Mouse (Mus musculus): ENCODE results near the gene Atp13a3. TPM values are rescaled to one million over a fixed set of nuclear protein-coding genes. Genes with fewer than 3 reads are reported as not detected.

Atp13a3 gene
- total and polyA plus RNA-seq, 2 experiments from 2014 or later, result 6.1 to 35.0 TPM

GRCm38 (mm10) chr16:30430512-30431088, 24.8 kb upstream of the Atp13a3 start:
- H3K27ac ChIP-seq (ENCODE audit: low read depth, low read length), result no peak overlapping the region
- H3K9me3 ChIP-seq (ENCODE audit: low read length), result no peaks in the 10 kb centered on the region
- no peaks in the 10 kb centered on the region for H3K36me3 ChIP-seq (ENCODE audit: insufficient read depth)
- H3K9ac ChIP-seq, result no peak overlapping the region
- H3K4me2 ChIP-seq (ENCODE audit: low read depth), result no peak overlapping the region
- no peak for DNase-seq
- 97% methylated on average over 2 of the region's 2 CpGs for WGBS
- H3K4me1 ChIP-seq (ENCODE audit: insufficient read depth), result no peaks in the 10 kb centered on the region
- no peak for TF ChIP-seq CTCF (IDR thresholded peaks at IDR 0.05; ENCODE audit: low read depth)
- no peak for ATAC-seq
- H3K27me3 ChIP-seq (ENCODE audit: insufficient read depth, low read length), result no peaks in the 10 kb centered on the region
- H3K4me3 ChIP-seq (ENCODE audit: low read depth, low read length), result no peak overlapping the region

- no peak for ATAC-seq
- Histone ChIP-seq H3K4me3 (ENCODE audit: low read depth, low read length) (no peak overlapping the region), H3K27me3 (ENCODE audit: insufficient read depth, low read length) (no peaks in the 10 kb centered on the region), H3K9ac (no peak overlapping the region), H3K4me2 (ENCODE audit: low read depth) (no peak overlapping the region), H3K4me1 (ENCODE audit: insufficient read depth) (no peaks in the 10 kb centered on the region), H3K9me3 (ENCODE audit: low read length) (no peaks in the 10 kb centered on the region), H3K27ac (ENCODE audit: low read depth, low read length) (no peak overlapping the region), H3K36me3 (ENCODE audit: insufficient read depth) (no peaks in the 10 kb centered on the region)
- no peak for DNase-seq
- 92% methylated on average over 4 of the region's 4 CpGs for WGBS
- no peak for TF ChIP-seq CTCF (IDR thresholded peaks at IDR 0.05; ENCODE audit: low read depth)
Measured at GRCm38 (mm10) chr16:30428753-30429260, 23.0 kb upstream of the Atp13a3 start.

DNA sequence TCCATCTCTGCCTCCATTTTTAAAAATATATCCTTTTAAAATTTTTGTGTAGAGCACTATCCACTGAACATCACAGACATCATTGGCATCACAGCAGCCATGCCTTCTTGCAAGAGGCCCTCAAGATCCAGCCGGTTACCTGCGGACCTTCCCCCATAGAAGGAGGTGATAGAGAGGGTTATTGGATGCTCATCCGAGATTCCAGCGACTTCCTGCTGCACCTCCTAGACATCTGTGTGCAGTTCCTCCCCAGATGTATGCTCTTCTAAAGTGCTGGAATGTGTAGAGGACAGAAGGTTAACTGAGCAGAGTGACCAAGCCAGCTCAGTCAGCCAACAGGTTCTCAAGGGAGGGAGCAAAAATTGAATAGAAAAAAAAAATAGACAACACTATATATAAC, 21.7 kb upstream of the Atp13a3 start:
- no peaks in the 10 kb centered on the region for H3K4me1 ChIP-seq (ENCODE audit: insufficient read depth)
- no peak for ATAC-seq
- H3K4me3 ChIP-seq (ENCODE audit: low read depth, low read length), result no peak overlapping the region
- WGBS, result 86% methylated on average over 4 of the region's 4 CpGs
- H3K9ac ChIP-seq, result no peak overlapping the region
- no peak for TF ChIP-seq CTCF (IDR thresholded peaks at IDR 0.05; ENCODE audit: low read depth)
- H3K27me3 ChIP-seq (ENCODE audit: insufficient read depth, low read length), result no peaks in the 10 kb centered on the region
- H3K27ac ChIP-seq (ENCODE audit: low read depth, low read length), result no peak overlapping the region
- no peak overlapping the region for H3K4me2 ChIP-seq (ENCODE audit: low read depth)
- no peaks in the 10 kb centered on the region for H3K9me3 ChIP-seq (ENCODE audit: low read length)
- H3K36me3 ChIP-seq (ENCODE audit: insufficient read depth), result no peaks in the 10 kb centered on the region
- no peak for DNase-seq

GRCm38 (mm10) chr16:30427003-30427402, 21.2 kb upstream of the Atp13a3 start:
- Histone ChIP-seq H3K4me1 (ENCODE audit: insufficient read depth) (no peaks in the 10 kb centered on the region), H3K27ac (ENCODE audit: low read depth, low read length) (no peak overlapping the region), H3K4me3 (ENCODE audit: low read depth, low read length) (no peak overlapping the region), H3K9me3 (ENCODE audit: low read length) (no peaks in the 10 kb centered on the region), H3K4me2 (ENCODE audit: low read depth) (no peak overlapping the region), H3K27me3 (ENCODE audit: insufficient read depth, low read length) (no peaks in the 10 kb centered on the region), H3K36me3 (ENCODE audit: insufficient read depth) (no peaks in the 10 kb centered on the region), H3K9ac (no peak overlapping the region)
- no peak for TF ChIP-seq CTCF (IDR thresholded peaks at IDR 0.05; ENCODE audit: low read depth)
- no peak for DNase-seq
- ATAC-seq, result no peak
- 78% methylated on average over 5 of the region's 5 CpGs for WGBS

DNA sequence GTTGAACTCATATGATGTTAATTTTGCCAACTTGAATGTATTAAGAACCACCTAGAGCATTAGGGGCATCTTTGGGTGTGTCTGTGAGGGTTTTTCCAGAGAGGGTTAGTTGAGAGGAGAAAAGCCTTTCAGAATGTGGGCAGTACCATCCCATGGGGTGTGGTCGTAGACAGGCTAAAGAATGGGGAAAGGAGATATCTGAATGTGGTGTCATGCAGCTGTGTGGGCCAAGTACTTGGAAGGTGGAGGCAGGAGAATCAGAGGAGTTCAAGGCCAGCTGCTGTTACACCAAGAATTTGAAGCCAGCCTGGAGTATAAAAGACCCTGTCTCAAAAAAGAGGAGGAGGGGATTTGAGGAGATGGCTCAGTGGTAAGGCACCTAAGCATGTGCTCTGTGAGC, 20.2 kb upstream of the Atp13a3 start:
- 80% methylated on average over 1 of the region's 1 CpGs for WGBS
- DNase-seq, result no peak

DNA sequence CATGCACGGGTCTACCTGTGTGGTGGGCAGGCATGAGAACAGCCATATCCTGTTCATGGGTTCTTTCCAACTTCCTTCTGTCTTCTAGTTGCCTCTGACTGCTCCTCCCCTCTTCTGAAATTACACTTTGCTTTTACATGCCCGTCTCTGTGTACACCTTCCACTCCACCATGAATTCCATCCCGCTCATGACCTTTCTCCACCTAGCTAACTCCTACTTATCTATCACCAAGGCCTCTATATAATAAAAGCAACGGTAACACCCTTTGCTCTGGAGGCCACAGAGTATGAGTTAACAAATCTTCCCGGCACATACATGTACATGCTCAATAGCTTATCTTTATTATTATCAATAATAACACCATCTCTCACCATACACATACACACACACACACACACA, 18.3 kb upstream of the Atp13a3 start:
- no peaks in the 10 kb centered on the region for H3K4me1 ChIP-seq (ENCODE audit: insufficient read depth)
- H3K4me3 ChIP-seq (ENCODE audit: low read depth, low read length), result no peak overlapping the region
- DNase-seq (no peak), ATAC-seq (no peak)
- no peak for TF ChIP-seq CTCF (IDR thresholded peaks at IDR 0.05; ENCODE audit: low read depth)
- no peaks in the 10 kb centered on the region for H3K27me3 ChIP-seq (ENCODE audit: insufficient read depth, low read length)
- no peak overlapping the region for H3K9ac ChIP-seq
- H3K27ac ChIP-seq (ENCODE audit: low read depth, low read length), result no peak overlapping the region
- no peaks in the 10 kb centered on the region for H3K9me3 ChIP-seq (ENCODE audit: low read length)
- H3K36me3 ChIP-seq (ENCODE audit: insufficient read depth), result no peaks in the 10 kb centered on the region
- 87% methylated on average over 5 of the region's 5 CpGs for WGBS
- H3K4me2 ChIP-seq (ENCODE audit: low read depth), result no peak overlapping the region

More for the DNA sequence above, 20.2 kb upstream of the Atp13a3 start:
- Histone ChIP-seq H3K27me3 (ENCODE audit: insufficient read depth, low read length) (no peaks in the 10 kb centered on the region), H3K4me2 (ENCODE audit: low read depth) (no peak overlapping the region), H3K36me3 (ENCODE audit: insufficient read depth) (no peaks in the 10 kb centered on the region), H3K9ac (no peak overlapping the region), H3K4me1 (ENCODE audit: insufficient read depth) (no peaks in the 10 kb centered on the region), H3K4me3 (ENCODE audit: low read depth, low read length) (no peak overlapping the region), H3K9me3 (ENCODE audit: low read length) (no peaks in the 10 kb centered on the region), H3K27ac (ENCODE audit: low read depth, low read length) (no peak overlapping the region)
- ATAC-seq, result no peak
- TF ChIP-seq CTCF (IDR thresholded peaks at IDR 0.05; ENCODE audit: low read depth), result no peak

GRCm38 (mm10) chr16:30416707-30417106, 10.9 kb upstream of the Atp13a3 start:
- Histone ChIP-seq H3K27me3 (ENCODE audit: insufficient read depth, low read length) (no peaks in the 10 kb centered on the region), H3K27ac (ENCODE audit: low read depth, low read length) (no peak overlapping the region), H3K4me3 (ENCODE audit: low read depth, low read length) (no peak overlapping the region), H3K4me2 (ENCODE audit: low read depth) (no peak overlapping the region), H3K9ac (no peak overlapping the region), H3K36me3 (ENCODE audit: insufficient read depth) (no peaks in the 10 kb centered on the region), H3K4me1 (ENCODE audit: insufficient read depth) (no peaks in the 10 kb centered on the region), H3K9me3 (ENCODE audit: low read length) (no peaks in the 10 kb centered on the region)
- ATAC-seq (no peak), DNase-seq (no peak)
- TF ChIP-seq CTCF (IDR thresholded peaks at IDR 0.05; ENCODE audit: low read depth), result no peak
- 88% methylated on average over 2 of the region's 2 CpGs for WGBS

Data from forebrain, postnatal 0 days (tissue).